ENCODE assay signal across 12 mouse cellular contexts in the genomic region with DNA sequence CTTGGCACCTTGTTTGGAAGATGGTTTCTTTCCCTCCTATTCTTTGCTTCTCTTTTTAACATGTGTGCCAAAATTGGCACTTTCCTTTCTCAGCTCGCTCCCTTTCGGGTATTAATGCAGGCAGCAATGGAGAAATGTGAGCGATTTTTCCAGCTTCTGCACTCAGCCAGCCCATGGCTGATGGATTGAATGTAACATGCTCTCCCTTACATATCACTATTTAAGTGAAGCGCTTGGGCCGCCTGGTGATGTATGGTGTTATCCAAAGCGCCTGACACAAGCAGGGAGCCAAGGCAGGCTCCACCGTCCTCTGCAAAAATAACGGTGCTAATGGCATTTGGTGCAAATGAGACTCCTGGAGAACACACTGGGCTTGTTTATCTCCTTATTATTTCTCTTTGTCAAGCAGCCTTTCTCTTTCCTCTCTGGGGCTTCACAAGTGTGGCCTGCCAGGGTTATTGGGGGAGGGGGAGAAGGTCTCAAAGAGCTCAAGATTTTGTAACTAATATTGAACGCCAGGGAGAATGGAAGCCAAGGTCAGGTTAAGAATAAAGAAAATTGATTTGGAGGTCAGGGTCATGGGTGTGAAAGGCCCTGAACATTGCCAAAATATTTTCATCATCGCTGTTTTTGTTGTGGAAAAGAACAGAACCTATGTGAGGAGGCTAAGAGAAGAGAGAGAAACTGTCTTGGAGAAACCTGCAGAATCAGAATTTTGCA.
A peak's percentile ranks its signal among the peaks of the same experiment; 100 is the strongest.
DNase-seq lines count a peak whose midpoint lies in the region; ATAC-seq and TF ChIP-seq lines count a peak whose summit lies in the region.
"Had no signal": no experiment of that assay in that cellular context is flagged by ENCODE, and none has a peak within 500 bp of the region (broad histone marks: within the 10 kb centered on the region; RNA-seq: fewer than 3 reads in every experiment).

No protein-coding gene starts in this region.

- TF ChIP-seq EP300 in lung, postnatal 0 days (IDR thresholded peaks at IDR 0.05) = no peak

- no peaks in the 10 kb centered on the region for H3K36me3 ChIP-seq in hindbrain, embryonic 15.5 days
- H3K36me3 ChIP-seq in neural tube, embryonic 14.5 days (ENCODE audit: control insufficient read depth, insufficient read depth, low read length) = no peaks in the 10 kb centered on the region
- H3K36me3 ChIP-seq in lung, postnatal 0 days (ENCODE audit: insufficient read depth, low read length) = no peaks in the 10 kb centered on the region
- no peaks in the 10 kb centered on the region for H3K36me3 ChIP-seq in embryonic facial prominence, embryonic 10.5 days (replicated peaks)
- H3K36me3 ChIP-seq: limb, embryonic 15.5 days had no signal

- peak overlapping the region; percentile 21 for H3K27ac ChIP-seq in hindbrain, embryonic 15.5 days (replicated peaks)
- H3K27ac ChIP-seq in neural tube, embryonic 14.5 days (ENCODE audit: low read depth, low read length) = peak overlapping the region; percentile 53
- no peak overlapping the region for H3K27ac ChIP-seq in lung, postnatal 0 days (ENCODE audit: low read length)
- H3K27ac ChIP-seq in embryonic facial prominence, embryonic 10.5 days (replicated peaks) = no peak overlapping the region; the same call in 1 of the 2 replicates
- H3K27ac ChIP-seq: limb, embryonic 15.5 days had no signal

- H3K4me3 ChIP-seq in hindbrain, embryonic 15.5 days = no peak overlapping the region
- H3K4me3 ChIP-seq in neural tube, embryonic 14.5 days (ENCODE audit: low read depth, low read length) = no peak overlapping the region
- no peak overlapping the region for H3K4me3 ChIP-seq in lung, postnatal 0 days (ENCODE audit: low read depth, low read length)
- H3K4me3 ChIP-seq in embryonic facial prominence, embryonic 10.5 days = no peak overlapping the region
- H3K4me3 ChIP-seq: limb, embryonic 15.5 days; megakaryocyte, embryonic 14.5 days had no signal

- H3K9ac ChIP-seq in hindbrain, embryonic 15.5 days = no peak overlapping the region
- H3K9ac ChIP-seq in neural tube, embryonic 14.5 days (replicated peaks; ENCODE audit: low read depth, low read length) = no peak overlapping the region
- no peak overlapping the region for H3K9ac ChIP-seq in lung, postnatal 0 days (replicated peaks; ENCODE audit: low read depth)
- H3K9ac ChIP-seq: limb, embryonic 15.5 days had no signal

- DNase-seq in adrenal gland, postnatal 36 days = peak; percentile 19 to 24
- peak; percentile 36 for DNase-seq in embryo, embryonic 11 days
- no peak for DNase-seq in cerebellum, postnatal 4 days (ENCODE audit: low spot score in 2 of 2)
- no peak for DNase-seq in lung, postnatal 0 days (ENCODE audit: low spot score)
- DNase-seq in embryonic facial prominence, embryonic 10.5 days (ENCODE audit: low spot score) = no peak
- DNase-seq: heart, postnatal 10 days; kidney, postnatal 36 days; thymus, postnatal 4 days had no signal

- H3K27me3 ChIP-seq in hindbrain, embryonic 15.5 days = no peaks in the 10 kb centered on the region
- no peaks in the 10 kb centered on the region for H3K27me3 ChIP-seq in neural tube, embryonic 14.5 days (ENCODE audit: control insufficient read depth, insufficient read depth, low read length)
- H3K27me3 ChIP-seq in lung, postnatal 0 days (replicated peaks; ENCODE audit: insufficient read depth, low read length) = no peaks in the 10 kb centered on the region
- H3K27me3 ChIP-seq in embryonic facial prominence, embryonic 10.5 days (replicated peaks; ENCODE audit: low read depth, poor library complexity, severe bottlenecking) = no peaks in the 10 kb centered on the region
- H3K27me3 ChIP-seq: limb, embryonic 15.5 days had no signal

- no peaks in the 10 kb centered on the region for H3K9me3 ChIP-seq in hindbrain, embryonic 15.5 days
- no peaks in the 10 kb centered on the region for H3K9me3 ChIP-seq in neural tube, embryonic 14.5 days (ENCODE audit: control insufficient read depth, low read length)
- no peaks in the 10 kb centered on the region for H3K9me3 ChIP-seq in lung, postnatal 0 days (ENCODE audit: low read length)
- no peaks in the 10 kb centered on the region for H3K9me3 ChIP-seq in embryonic facial prominence, embryonic 10.5 days
- H3K9me3 ChIP-seq: limb, embryonic 15.5 days had no signal

- WGBS in hindbrain, embryonic 15.5 days = 26% methylated on average over 10 of the region's 10 CpGs
- 39% methylated on average over 10 of the region's 10 CpGs for WGBS in neural tube, embryonic 14.5 days
- WGBS in lung, postnatal 0 days = 53% methylated on average over 10 of the region's 10 CpGs
- WGBS in embryonic facial prominence, embryonic 10.5 days = 68% methylated on average over 10 of the region's 10 CpGs

- H3K4me1 ChIP-seq in hindbrain, embryonic 15.5 days (replicated peaks) = peaks cover 34% of the 10 kb centered on the region
- peaks cover 21% of the 10 kb centered on the region for H3K4me1 ChIP-seq in neural tube, embryonic 14.5 days (ENCODE audit: control insufficient read depth, insufficient read depth, low read length)
- H3K4me1 ChIP-seq in lung, postnatal 0 days (ENCODE audit: insufficient read depth, low read depth, low read length) = no peaks in the 10 kb centered on the region
- H3K4me1 ChIP-seq in embryonic facial prominence, embryonic 10.5 days = peaks cover 19% of the 10 kb centered on the region
- H3K4me1 ChIP-seq: limb, embryonic 15.5 days had no signal

- H3K4me2 ChIP-seq in hindbrain, embryonic 15.5 days = peak overlapping the region; percentile 0; the same call in 1 of the 2 replicates
- peak overlapping the region; percentile 20; the same call in 1 of the 2 replicates for H3K4me2 ChIP-seq in neural tube, embryonic 14.5 days (ENCODE audit: low read depth, low read length)
- no peak overlapping the region for H3K4me2 ChIP-seq in lung, postnatal 0 days (replicated peaks; ENCODE audit: low read depth, low read length)
- H3K4me2 ChIP-seq: limb, embryonic 15.5 days had no signal

- ATAC-seq in hindbrain, embryonic 15.5 days (ENCODE audit: low FRiP score, low read depth) = no peak
- ATAC-seq in neural tube, embryonic 14.5 days (ENCODE audit: low read depth) = no peak
- ATAC-seq in lung, postnatal 0 days = no peak

- no peak for TF ChIP-seq CTCF in lung, postnatal 0 days (IDR thresholded peaks at IDR 0.05)

Comparison
In these comparisons a context has a peak if more than half of its experiments do, and no peak if none do; other contexts are left out.
1. DNase-seq: peak in adrenal gland, postnatal 36 days (2 of 2) and embryo, embryonic 11 days (single experiment); none in cerebellum, postnatal 4 days (0 of 2), lung, postnatal 0 days (single experiment) and embryonic facial prominence, embryonic 10.5 days (single experiment).
2. H3K27ac ChIP-seq: peak in hindbrain, embryonic 15.5 days (single experiment) and neural tube, embryonic 14.5 days (single experiment); none in lung, postnatal 0 days (single experiment) and embryonic facial prominence, embryonic 10.5 days (single experiment).